Mouse (Mus musculus) embryonic facial prominence, embryonic 15.5 days (tissue): Measurements from ENCODE around the gene Atoh8. TPM values are rescaled to one million over a fixed set of nuclear protein-coding genes. Genes with fewer than 3 reads are reported as not detected.

Source experiments
- polyA plus RNA-seq: library from polyadenylated mRNA; unstranded; fragments of >200 nt; fragmentation: Nextera tagmentation; extraction: Ambion mirVana; gene quantifications from 2 replicates; pipeline ENCODE4 v1.2.1, GENCODE M21; 2015

Atoh8 gene
- polyA plus RNA-seq, 1 experiment from 2014 or later: 18.0 TPM

Other genes starting within 250 kb of the Atoh8 start
- 29.5 and 29.6 TPM in 2 replicates for gene St3gal5, start 138.0 kb downstream of the Atoh8 start, polyA plus RNA-seq
- gene Sftpb, start 69.0 kb upstream of the Atoh8 start, polyA plus RNA-seq: not detected in 2 replicates
- 39.4 and 39.5 TPM in 2 replicates for gene Usp39, start 109.6 kb upstream of the Atoh8 start, polyA plus RNA-seq
- gene 0610030E20Rik, start 111.7 kb upstream of the Atoh8 start, polyA plus RNA-seq: 33.0 and 36.0 TPM in 2 replicates
- 14.7 and 15.2 TPM in 2 replicates for gene Tmem150a, start 119.9 kb upstream of the Atoh8 start, polyA plus RNA-seq
- gene Rnf181, start 131.4 kb upstream of the Atoh8 start, polyA plus RNA-seq: 106 and 120 TPM in 2 replicates
- 27.9 and 29.0 TPM in 2 replicates for gene Vamp5, start 144.9 kb upstream of the Atoh8 start, polyA plus RNA-seq
- 177 and 183 TPM in 2 replicates for gene Vamp8, start 155.1 kb upstream of the Atoh8 start, polyA plus RNA-seq
- gene Ggcx, start 178.7 kb upstream of the Atoh8 start, polyA plus RNA-seq: 39.0 and 42.6 TPM in 2 replicates
- 294 and 307 TPM in 2 replicates for gene Mat2a, start 204.0 kb upstream of the Atoh8 start, polyA plus RNA-seq